Comparison of ENCODE assay signal across 8 mouse cellular contexts in genomic region chr11:101226065-101226701, GRCm38 (mm10). TPM values are rescaled to one million over a fixed set of nuclear protein-coding genes. Genes with fewer than 3 reads are reported as not detected.
DNase-seq lines count a peak whose midpoint lies in the region; ATAC-seq lines count a peak whose summit lies in the region.

TSS of gene Ezh1 (minus strand) at chr11:101226463.

- no peaks in the 10 kb centered on the region for H3K27me3 ChIP-seq in intestine, embryonic 16.5 days (replicated peaks; ENCODE audit: control insufficient read depth, insufficient read depth, low read length)

- intact Hi-C loops in left cerebral cortex, postnatal 25 days (cut with DNase I) = no loop called here

- 1% methylated on average over 56 of the region's 56 CpGs for WGBS in intestine, embryonic 16.5 days

- peak; percentile 94 for DNase-seq in adrenal gland, postnatal 10 days
- peak; percentile 90 for DNase-seq in embryo, embryonic 9.5 days (ENCODE audit: extremely low spot score)
- DNase-seq in gastrocnemius, postnatal 4 days (ENCODE audit: low spot score in 2 of 2) = peak; percentile 77 to 88
- DNase-seq in left cerebral cortex, postnatal 25 days (ENCODE audit: low spot score in 2 of 2) = peak; percentile 89 to 91
- DNase-seq in mesoderm, embryonic 11.5 days (ENCODE audit: low read depth, low spot score) = peak; percentile 77
- DNase-seq in right cerebral cortex, postnatal 25 days = peak; percentile 91
- DNase-seq in urinary bladder, postnatal 36 days (ENCODE audit: low spot score in 2 of 2) = peak; percentile 94

- peak; percentile 94 for ATAC-seq in intestine, embryonic 16.5 days

- H3K4me1 ChIP-seq in intestine, embryonic 16.5 days (ENCODE audit: control insufficient read depth, insufficient read depth, low read length) = peaks cover 30% of the 10 kb centered on the region

- no peaks in the 10 kb centered on the region for H3K36me3 ChIP-seq in intestine, embryonic 16.5 days (ENCODE audit: control insufficient read depth, insufficient read depth, low read length)

- peak within 1 kb of the TSS; percentile 62 for H3K27ac ChIP-seq in intestine, embryonic 16.5 days (ENCODE audit: low read length)

- H3K4me3 ChIP-seq in intestine, embryonic 16.5 days (ENCODE audit: low read length) = peak within 1 kb of the TSS; percentile 76

- H3K4me2 ChIP-seq in intestine, embryonic 16.5 days (ENCODE audit: low read depth, low read length) = peak within 1 kb of the TSS; percentile 66

- H3K9ac ChIP-seq in intestine, embryonic 16.5 days (ENCODE audit: low read depth, low read length) = peak within 1 kb of the TSS; percentile 88

- H3K9me3 ChIP-seq in intestine, embryonic 16.5 days (ENCODE audit: control insufficient read depth, low read length) = no peaks in the 10 kb centered on the region

RNA-seq across cellular contexts. Expression of gene Ezh1, which starts in this region (rescaled TPM):
- 10 to 100 TPM; 27.9 to 37.9 TPM for total RNA-seq in adrenal gland, postnatal 10 days (2021)
- 10 to 100 TPM; 19.3 to 24.6 TPM for total RNA-seq in gastrocnemius, postnatal 4 days (2021)
- polyA plus RNA-seq in intestine, embryonic 16.5 days (2015; fragmentation: Nextera tagmentation; extraction: Ambion mirVana) = 16.2 and 18.8 TPM in 2 replicates
- 10 to 100 TPM; 42.8 to 48.5 TPM for total RNA-seq in left cerebral cortex, postnatal 25 days (2021)

Comparison
In these comparisons a context has a peak if more than half of its experiments do, and no peak if none do; other contexts are left out.
1. Peak in every context shown above with its lines: DNase-seq, ATAC-seq, H3K4me3 ChIP-seq and H3K27ac ChIP-seq.